Mouse (Mus musculus) stomach, embryonic 16.5 days (tissue): ENCODE measurements at regions not wholly inside any gene's neighbourhood (a gene's known extent, or its start where the extent isn't known, plus 50 kb on each side); places are given as distances from the start of the nearest gene placed in this dataset.

Experiments used
- ATAC-seq: fragments of 200-750 bp; cut with Nextera tagmentation; 2 replicates; pipeline ENCODE4 v1.8.0; 2017; ENCODE audit warnings: moderate number of reproducible peaks, moderate TSS enrichment; ENCODE audit not compliant: insufficient read depth, low FRiP score
- H3K27ac ChIP-seq: fragments of 300-500 bp; sonication (generic); 2 replicates; pipeline ENCODE4 v1.5.1; 2014; ENCODE audit warnings: low read length
- H3K27me3 ChIP-seq: fragments of 300-500 bp; sonication (generic); 2 replicates; pipeline ENCODE4 v1.6.1; 2014; ENCODE audit warnings: low read length, control low read depth, mixed read lengths; ENCODE audit not compliant: control insufficient read depth, insufficient read depth
- H3K36me3 ChIP-seq: fragments of 300-500 bp; sonication (generic); 2 replicates; pipeline ENCODE4 v1.6.1; 2014; ENCODE audit warnings: low read length; ENCODE audit not compliant: control insufficient read depth, insufficient read depth
- H3K4me1 ChIP-seq: fragments of 300-500 bp; sonication (generic); 2 replicates; pipeline ENCODE4 v1.6.1; 2014; ENCODE audit warnings: low read length, control low read depth, mixed read lengths; ENCODE audit not compliant: control insufficient read depth, insufficient read depth
- H3K4me2 ChIP-seq: fragments of 300-500 bp; sonication (generic); 2 replicates; pipeline ENCODE4 v1.6.1; 2014; ENCODE audit warnings: low read depth, low read length, mixed read lengths
- H3K4me3 ChIP-seq: fragments of 300-500 bp; sonication (generic); replicated peaks from 2 replicates; pipeline ENCODE4 v1.5.1; 2014; ENCODE audit warnings: mild to moderate bottlenecking, low read length
- H3K9ac ChIP-seq: fragments of 300-500 bp; sonication (generic); 2 replicates; pipeline ENCODE4 v1.6.1; 2014; ENCODE audit warnings: low read length
- H3K9me3 ChIP-seq: fragments of 300-500 bp; sonication (generic); replicated peaks from 2 replicates; pipeline ENCODE4 v1.6.1; 2016; ENCODE audit warnings: low read length, control low read depth; ENCODE audit not compliant: control insufficient read depth
- WGBS: fragments of 180-500 bp; shearing (Covaris S2); extraction: QIAGEN DNeasy Blood & Tissue Kit; methylation state at CpG from one replicate; pipeline ENCODE4 v1.1.7; 2014; 5-methylcytosine and 5-hydroxymethylcytosine counted together

GRCm38 (mm10) chr8:118042253-118042860 is 240.6 kb upstream of the Mphosph6 start:
- Histone ChIP-seq H3K27me3 (no peaks in the 10 kb centered on the region), H3K27ac (no peak overlapping the region), H3K36me3 (no peaks in the 10 kb centered on the region), H3K4me1 (no peaks in the 10 kb centered on the region), H3K9me3 (no peaks in the 10 kb centered on the region), H3K9ac (no peak overlapping the region), H3K4me2 (no peak overlapping the region), H3K4me3 (no peak overlapping the region)
- WGBS, result 61% methylated on average over 10 of the region's 10 CpGs
- no peak for ATAC-seq

GRCm38 (mm10) chr8:118041253-118041652 is 239.5 kb upstream of the Mphosph6 start:
- H3K9me3 ChIP-seq, result no peaks in the 10 kb centered on the region
- no peaks in the 10 kb centered on the region for H3K27me3 ChIP-seq
- ATAC-seq, result no peak
- no peaks in the 10 kb centered on the region for H3K36me3 ChIP-seq
- H3K4me2 ChIP-seq, result no peak overlapping the region
- no peaks in the 10 kb centered on the region for H3K4me1 ChIP-seq
- no peak overlapping the region for H3K4me3 ChIP-seq
- H3K27ac ChIP-seq, result no peak overlapping the region
- no peak overlapping the region for H3K9ac ChIP-seq
- WGBS, result 81% methylated on average over 6 of the region's 6 CpGs

- Histone ChIP-seq H3K4me1 (no peaks in the 10 kb centered on the region), H3K27ac (no peak overlapping the region), H3K36me3 (no peaks in the 10 kb centered on the region), H3K27me3 (no peaks in the 10 kb centered on the region), H3K9me3 (no peaks in the 10 kb centered on the region), H3K9ac (no peak overlapping the region), H3K4me2 (no peak overlapping the region), H3K4me3 (no peak overlapping the region)
- 54% methylated on average over 4 of the region's 4 CpGs for WGBS
- no peak for ATAC-seq
Observed at GRCm38 (mm10) chr8:118037801-118038200, 236.1 kb upstream of the Mphosph6 start.

- Histone ChIP-seq H3K4me1 (no peaks in the 10 kb centered on the region), H3K27me3 (no peaks in the 10 kb centered on the region), H3K9me3 (no peaks in the 10 kb centered on the region), H3K4me2 (no peak overlapping the region), H3K36me3 (no peaks in the 10 kb centered on the region), H3K9ac (no peak overlapping the region), H3K4me3 (no peak overlapping the region), H3K27ac (no peak overlapping the region)
- 69% methylated on average over 13 of the region's 13 CpGs for WGBS
- no peak for ATAC-seq
Observed at GRCm38 (mm10) chr8:118034051-118034450, 232.3 kb upstream of the Mphosph6 start.

- Histone ChIP-seq H3K36me3 (no peaks in the 10 kb centered on the region), H3K9ac (no peak overlapping the region), H3K27ac (no peak overlapping the region), H3K27me3 (no peaks in the 10 kb centered on the region), H3K4me1 (no peaks in the 10 kb centered on the region), H3K9me3 (no peaks in the 10 kb centered on the region), H3K4me3 (no peak overlapping the region), H3K4me2 (no peak overlapping the region)
- WGBS, result 65% methylated on average over 6 of the region's 6 CpGs
- ATAC-seq, result no peak
Observed at GRCm38 (mm10) chr8:118031406-118031805, 229.7 kb upstream of the Mphosph6 start.

GRCm38 (mm10) chr8:118028061-118028850 is 226.5 kb upstream of the Mphosph6 start:
- Histone ChIP-seq H3K36me3 (no peaks in the 10 kb centered on the region), H3K4me3 (no peak overlapping the region), H3K27ac (no peak overlapping the region), H3K4me1 (no peaks in the 10 kb centered on the region), H3K9me3 (no peaks in the 10 kb centered on the region), H3K9ac (no peak overlapping the region), H3K27me3 (no peaks in the 10 kb centered on the region), H3K4me2 (no peak overlapping the region)
- ATAC-seq, result no peak
- WGBS, result 83% methylated on average over 13 of the region's 13 CpGs

GRCm38 (mm10) chr8:118023451-118023850 is 221.7 kb upstream of the Mphosph6 start:
- Histone ChIP-seq H3K4me2 (no peak overlapping the region), H3K4me3 (no peak overlapping the region), H3K4me1 (0 out of 2 replicates have a peak, but pooled peaks cover 5% of the 10 kb centered on the region), H3K27ac (no peak overlapping the region), H3K9me3 (no peaks in the 10 kb centered on the region), H3K9ac (no peak overlapping the region), H3K36me3 (no peaks in the 10 kb centered on the region), H3K27me3 (no peaks in the 10 kb centered on the region)
- ATAC-seq, result no peak
- 93% methylated on average over 1 of the region's 1 CpGs for WGBS

- Histone ChIP-seq H3K4me3 (no peak overlapping the region), H3K4me1 (0 out of 2 replicates have a peak, but pooled peaks cover 5% of the 10 kb centered on the region), H3K9ac (no peak overlapping the region), H3K27me3 (no peaks in the 10 kb centered on the region; the same call in 1 of the 2 replicates), H3K4me2 (no peak overlapping the region), H3K9me3 (no peaks in the 10 kb centered on the region), H3K36me3 (no peaks in the 10 kb centered on the region), H3K27ac (no peak overlapping the region)
- ATAC-seq, result no peak
- WGBS, result 28% methylated on average over 3 of the region's 3 CpGs
Observed at GRCm38 (mm10) chr8:118021978-118022377, 220.2 kb upstream of the Mphosph6 start.

GRCm38 (mm10) chr8:118017261-118017660 is 215.5 kb upstream of the Mphosph6 start:
- Histone ChIP-seq H3K27me3 (no peaks in the 10 kb centered on the region; the same call in 1 of the 2 replicates), H3K4me2 (no peak overlapping the region), H3K9me3 (no peaks in the 10 kb centered on the region), H3K4me3 (no peak overlapping the region), H3K27ac (no peak overlapping the region), H3K4me1 (0 out of 2 replicates have a peak, but pooled peaks cover 5% of the 10 kb centered on the region), H3K36me3 (no peaks in the 10 kb centered on the region), H3K9ac (no peak overlapping the region)
- no peak for ATAC-seq
- WGBS, result 30% methylated on average over 6 of the region's 6 CpGs
